Mouse (Mus musculus) midbrain, embryonic 16.5 days (tissue): ENCODE data around the gene Atp6v0e. TPM values are rescaled to one million over a fixed set of nuclear protein-coding genes. Genes with fewer than 3 reads are reported as not detected.

Experiments used
- ATAC-seq: fragments of 200-750 bp; cut with Nextera tagmentation; 2 replicates; pipeline ENCODE4 v1.8.0; 2017; ENCODE audit warnings: moderate TSS enrichment
- H3K27ac ChIP-seq: fragments of 300-500 bp; sonication (generic); 2 replicates; pipeline ENCODE4 v1.5.1; 2014; ENCODE audit warnings: mild to moderate bottlenecking, low read length, mixed read lengths
- H3K27me3 ChIP-seq: fragments of 300-500 bp; sonication (generic); 2 replicates; pipeline ENCODE4 v1.6.1; 2014; ENCODE audit warnings: low read depth, low read length, mixed read lengths; ENCODE audit not compliant: control insufficient read depth, insufficient read depth
- H3K36me3 ChIP-seq: fragments of 300-500 bp; sonication (generic); 2 replicates; pipeline ENCODE4 v1.6.1; 2014; ENCODE audit warnings: mild to moderate bottlenecking, low read length, moderate library complexity, mixed read lengths; ENCODE audit not compliant: control insufficient read depth, insufficient read depth
- H3K4me1 ChIP-seq: fragments of 300-500 bp; sonication (generic); 2 replicates; pipeline ENCODE4 v1.6.1; 2014; ENCODE audit warnings: mild to moderate bottlenecking, low read length, mixed read lengths; ENCODE audit not compliant: control insufficient read depth, insufficient read depth
- H3K4me2 ChIP-seq: fragments of 300-500 bp; sonication (generic); 2 replicates; pipeline ENCODE4 v1.6.1; 2014; ENCODE audit warnings: mild to moderate bottlenecking, low read length, mixed read lengths
- H3K4me3 ChIP-seq: fragments of 300-500 bp; sonication (generic); 2 replicates; pipeline ENCODE4 v1.5.1; 2014; ENCODE audit warnings: low read depth, mild to moderate bottlenecking, low read length, moderate library complexity, mixed read lengths
- H3K9ac ChIP-seq: fragments of 300-500 bp; sonication (generic); 2 replicates; pipeline ENCODE4 v1.6.1; 2014; ENCODE audit warnings: low read depth, low read length, mixed read lengths
- H3K9me3 ChIP-seq: fragments of 300-500 bp; sonication (generic); replicated peaks from 2 replicates; pipeline ENCODE4 v1.6.1; 2014; ENCODE audit warnings: mild to moderate bottlenecking, low read length, mixed read lengths; ENCODE audit not compliant: control insufficient read depth, poor library complexity, severe bottlenecking
- WGBS: fragments of 180-500 bp; shearing (Covaris S2); extraction: QIAGEN DNeasy Blood & Tissue Kit; methylation state at CpG from one replicate; pipeline ENCODE4 v1.1.7; 2014; 5-methylcytosine and 5-hydroxymethylcytosine counted together
- polyA plus RNA-seq: library from polyadenylated mRNA; unstranded; fragments of >200 nt; fragmentation: Nextera tagmentation; extraction: Ambion mirVana; gene quantifications from 2 replicates; pipeline ENCODE4 v1.2.1, GENCODE M21; 2015

Atp6v0e gene
- polyA plus RNA-seq, 1 experiment from 2014 or later, result 83.0 TPM

- Histone ChIP-seq H3K27ac (no peak overlapping the region), H3K9ac (no peak overlapping the region), H3K9me3 (no peaks in the 10 kb centered on the region), H3K27me3 (no peaks in the 10 kb centered on the region), H3K4me3 (no peak overlapping the region), H3K36me3 (peaks cover 54% of the 10 kb centered on the region), H3K4me1 (peaks cover 8% of the 10 kb centered on the region), H3K4me2 (no peak overlapping the region)
- ATAC-seq, result no peak
- WGBS, result 87% methylated on average over 8 of the region's 8 CpGs
These were observed 17.6 kb upstream of the Atp6v0e start for GRCm38 (mm10) chr17:26645411-26645854.

GRCm38 (mm10) chr17:26647283-26647682, 15.7 kb upstream of the Atp6v0e start:
- WGBS, result 86% methylated on average over 13 of the region's 13 CpGs
- Histone ChIP-seq H3K9me3 (no peaks in the 10 kb centered on the region), H3K4me2 (no peak overlapping the region), H3K4me3 (no peak overlapping the region), H3K36me3 (peaks cover 39% of the 10 kb centered on the region), H3K27me3 (no peaks in the 10 kb centered on the region), H3K27ac (no peak overlapping the region), H3K4me1 (peaks cover 8% of the 10 kb centered on the region), H3K9ac (no peak overlapping the region)
- ATAC-seq, result no peak

- Histone ChIP-seq H3K36me3 (peaks cover 39% of the 10 kb centered on the region), H3K4me3 (no peak overlapping the region), H3K9ac (peak overlapping the region; percentile 25; the same call in 1 of the 2 replicates), H3K9me3 (no peaks in the 10 kb centered on the region), H3K4me2 (no peak overlapping the region), H3K4me1 (peaks cover 4% of the 10 kb centered on the region), H3K27ac (no peak overlapping the region), H3K27me3 (no peaks in the 10 kb centered on the region)
- ATAC-seq, result no peak
- 89% methylated on average over 4 of the region's 4 CpGs for WGBS
These were observed 13.5 kb upstream of the Atp6v0e start for GRCm38 (mm10) chr17:26649565-26649964.

- no peak for ATAC-seq
- H3K4me1 ChIP-seq, result no peaks in the 10 kb centered on the region
- no peaks in the 10 kb centered on the region for H3K27me3 ChIP-seq
- 83% methylated on average over 14 of the region's 14 CpGs for WGBS
- no peak overlapping the region for H3K27ac ChIP-seq
- no peak overlapping the region for H3K9ac ChIP-seq
- no peaks in the 10 kb centered on the region for H3K9me3 ChIP-seq
- H3K36me3 ChIP-seq, result peaks cover 41% of the 10 kb centered on the region
- no peak overlapping the region for H3K4me2 ChIP-seq
- H3K4me3 ChIP-seq, result no peak overlapping the region
These were observed 12.3 kb upstream of the Atp6v0e start for GRCm38 (mm10) chr17:26650451-26651363.

- WGBS, result 48% methylated on average over 21 of the region's 21 CpGs
- peaks cover 6% of the 10 kb centered on the region for H3K4me1 ChIP-seq
These were observed 4.0 kb upstream of the Atp6v0e start for GRCm38 (mm10) chr17:26658854-26659572.

GRCm38 (mm10) chr17:26659573-26659915, 3.5 kb upstream of the Atp6v0e start:
- no peak overlapping the region for H3K9ac ChIP-seq

More at GRCm38 (mm10) chr17:26658854-26659572, 4.0 kb upstream of the Atp6v0e start:
- H3K27ac ChIP-seq, result no peak overlapping the region
- no peak overlapping the region for H3K4me2 ChIP-seq
- ATAC-seq, result no peak
- H3K36me3 ChIP-seq, result peaks cover 21% of the 10 kb centered on the region
- no peaks in the 10 kb centered on the region for H3K27me3 ChIP-seq
- H3K9me3 ChIP-seq, result no peaks in the 10 kb centered on the region
- H3K4me3 ChIP-seq, result no peak overlapping the region
- H3K9ac ChIP-seq, result no peak overlapping the region

GRCm38 (mm10) chr17:26660192-26660912, 2.7 kb upstream of the Atp6v0e start:
- no peak overlapping the region for H3K27ac ChIP-seq
- no peaks in the 10 kb centered on the region for H3K27me3 ChIP-seq
- H3K9me3 ChIP-seq, result no peaks in the 10 kb centered on the region
- peak; percentile 34; the same call in 1 of the 2 replicates for ATAC-seq
- peak overlapping the region; percentile 33 for H3K4me2 ChIP-seq
- 0 out of 2 replicates have a peak overlapping the region, but pooled peaks have one; percentile 22 for H3K9ac ChIP-seq
- H3K4me1 ChIP-seq, result peaks cover 6% of the 10 kb centered on the region
- H3K36me3 ChIP-seq, result peaks cover 16% of the 10 kb centered on the region
- 28% methylated on average over 20 of the region's 21 CpGs for WGBS
- no peak overlapping the region for H3K4me3 ChIP-seq

More at GRCm38 (mm10) chr17:26659573-26659915, 3.5 kb upstream of the Atp6v0e start:
- Histone ChIP-seq H3K4me2 (no peak overlapping the region), H3K27ac (no peak overlapping the region), H3K4me3 (no peak overlapping the region), H3K9me3 (no peaks in the 10 kb centered on the region), H3K4me1 (peaks cover 6% of the 10 kb centered on the region), H3K36me3 (peaks cover 21% of the 10 kb centered on the region), H3K27me3 (no peaks in the 10 kb centered on the region)
- no peak for ATAC-seq
- 56% methylated on average over 3 of the region's 3 CpGs for WGBS

- H3K36me3 ChIP-seq, result peaks cover 4% of the 10 kb centered on the region; the same call in 1 of the 2 replicates
- H3K9ac ChIP-seq, result no peak overlapping the region
- H3K4me1 ChIP-seq, result peaks cover 6% of the 10 kb centered on the region
- no peaks in the 10 kb centered on the region for H3K27me3 ChIP-seq
- no peak overlapping the region for H3K27ac ChIP-seq
- WGBS, result 89% methylated on average over 5 of the region's 5 CpGs
- 0 out of 2 replicates have a peak, but pooled peaks have one; percentile 4 for ATAC-seq
- H3K9me3 ChIP-seq, result no peaks in the 10 kb centered on the region
- H3K4me3 ChIP-seq, result no peak overlapping the region
- no peak overlapping the region for H3K4me2 ChIP-seq
These were observed 827 bp upstream of the Atp6v0e start for GRCm38 (mm10) chr17:26662204-26662603.
